Mouse (Mus musculus) liver, embryonic 14.5 days (tissue): ENCODE measurements around the gene Asgr2. TPM values are rescaled to one million over a fixed set of nuclear protein-coding genes. Genes with fewer than 3 reads are reported as not detected.

Source experiments
- ATAC-seq: fragments of 200-750 bp; cut with Nextera tagmentation; 2 replicates; pipeline ENCODE4 v1.8.0; 2017; ENCODE audit warnings: moderate number of reproducible peaks, mild to moderate bottlenecking, moderate library complexity; ENCODE audit not compliant: insufficient read depth
- DNase-seq, 3 experiments: peaks; one replicate each; pipeline ENCODE4 v3.0.0-alpha.2; 2012 to 2013; ENCODE audit warnings: low read depth in 3 of 3, low spot score in 3 of 3
- H3K27ac ChIP-seq: fragments of 300-500 bp; sonication (generic); 2 replicates; pipeline ENCODE4 v1.5.1; 2014; ENCODE audit warnings: moderate library complexity, mild to moderate bottlenecking, control low read depth, inconsistent platforms
- H3K27me3 ChIP-seq: fragments of 300-500 bp; sonication (generic); 2 replicates; pipeline ENCODE4 v1.6.1; 2014; ENCODE audit warnings: mild to moderate bottlenecking, low read length, moderate library complexity; ENCODE audit not compliant: control insufficient read depth, insufficient read depth
- H3K36me3 ChIP-seq: fragments of 300-500 bp; sonication (generic); replicated peaks from 2 replicates; pipeline ENCODE4 v1.6.1; 2014; ENCODE audit warnings: low read depth; ENCODE audit not compliant: control insufficient read depth, insufficient read depth
- H3K4me1 ChIP-seq, 2 experiments: fragments of 200-500 bp in 1 of 2; fragments of 300-500 bp in 1 of 2; sonication (generic) in 1 of 2; replicated peaks; 2 replicates each; pipeline ENCODE4 v1.6.1; 2012 to 2014; ENCODE audit warnings: antibody characterized with exemption in 1 of 2, inconsistent platforms in 1 of 2, low read length in 1 of 2; ENCODE audit not compliant: control insufficient read depth in 2 of 2, insufficient read depth in 2 of 2
- H3K4me2 ChIP-seq: fragments of 300-500 bp; sonication (generic); 2 replicates; pipeline ENCODE4 v1.6.1; 2014; ENCODE audit warnings: low read depth, mild to moderate bottlenecking, control low read depth, moderate library complexity
- H3K4me3 ChIP-seq, 2 experiments: fragments of 200-500 bp in 1 of 2; fragments of 300-500 bp in 1 of 2; sonication (generic) in 1 of 2; 2 replicates each; pipeline ENCODE4 v1.5.1; 2012 to 2014; ENCODE audit warnings: low read depth in 2 of 2, low read length in 2 of 2, mild to moderate bottlenecking in 2 of 2, control low read depth in 1 of 2, inconsistent platforms in 1 of 2, moderate library complexity in 1 of 2; ENCODE audit not compliant: insufficient read depth in 1 of 2
- H3K9ac ChIP-seq: fragments of 300-500 bp; sonication (generic); replicated peaks from 2 replicates; pipeline ENCODE4 v1.6.1; 2014; ENCODE audit warnings: mild to moderate bottlenecking, control low read depth, moderate library complexity
- H3K9me3 ChIP-seq: fragments of 300-500 bp; sonication (generic); 2 replicates; pipeline ENCODE4 v1.6.1; 2016; ENCODE audit warnings: low read length, mixed read lengths; ENCODE audit not compliant: control insufficient read depth
- CTCF ChIP-seq: IDR thresholded peaks from 2 replicates; pipeline ENCODE4 v1.5.1; 2016; ENCODE audit warnings: antibody characterized with exemption, low read depth, control low read depth
- EP300 ChIP-seq: IDR thresholded peaks from 2 replicates; pipeline ENCODE4 v1.6.1; 2016; ENCODE audit warnings: antibody characterized with exemption, low read depth
- WGBS: fragments of 180-500 bp; shearing (Covaris S2); extraction: QIAGEN DNeasy Blood & Tissue Kit; methylation state at CpG from one replicate; pipeline ENCODE4 v1.1.7; 2014; ENCODE audit not compliant: insufficient replicate concordance; 5-methylcytosine and 5-hydroxymethylcytosine counted together
- polyA plus RNA-seq, 2 experiments: library from polyadenylated mRNA; depleted of rRNA in 1 of 2; stranded (reverse) in 1 of 2; unstranded in 1 of 2; fragments of >200 nt; fragmentation: Nextera tagmentation in 1 of 2; extraction: Ambion mirVana in 1 of 2; gene quantifications; 2 replicates each; pipeline versions ENCODE4 v1.2.1 to v1.2.3; 2012 to 2014

Asgr2 gene
- polyA plus RNA-seq, 2 experiments, result 9.0 to 11.5 TPM

DNA sequence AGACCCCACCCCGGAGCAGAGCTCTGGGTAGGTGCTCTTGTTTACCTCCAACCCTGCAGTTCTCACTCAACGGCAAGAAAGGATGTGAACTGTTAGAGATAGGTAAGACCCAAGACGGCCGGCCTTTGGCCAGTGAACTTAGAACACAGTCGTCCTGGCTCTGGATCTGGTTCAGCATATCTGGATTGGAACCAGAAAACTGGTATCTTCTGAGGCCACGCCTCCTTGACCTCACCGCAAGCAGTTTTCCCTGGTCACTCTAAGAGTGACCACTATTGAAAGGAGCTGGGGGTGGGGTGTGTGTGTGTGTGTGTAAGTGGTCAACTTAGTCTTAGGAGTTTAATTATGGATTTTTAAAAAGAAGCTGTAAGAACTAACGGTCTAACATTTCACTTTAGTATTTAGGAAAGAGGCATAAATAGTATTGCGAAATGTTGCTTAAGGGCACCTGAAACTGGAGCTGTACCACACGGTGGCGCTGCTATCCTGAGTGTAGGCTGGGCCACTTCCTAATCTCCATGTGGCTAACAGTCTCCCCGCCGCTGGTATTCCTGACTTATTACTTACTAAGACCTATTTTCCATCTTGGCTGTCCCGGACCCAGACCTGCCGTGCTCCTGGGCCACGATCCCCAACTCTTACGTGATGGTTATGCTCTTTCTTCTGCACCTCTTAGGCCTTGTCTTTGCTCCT lies 17.9 kb upstream of the Asgr2 start:
- WGBS, result 31% methylated on average over 17 of the region's 17 CpGs
- TF ChIP-seq EP300, result no peak
- TF ChIP-seq CTCF, result peak; percentile 92
- Histone ChIP-seq H3K4me2 (peak overlapping the region; percentile 50), H3K27me3 (no peaks in the 10 kb centered on the region), H3K36me3 (no peaks in the 10 kb centered on the region), H3K9ac (peak overlapping the region; percentile 44; the same call in 1 of the 2 replicates), H3K9me3 (no peaks in the 10 kb centered on the region), H3K27ac (peak overlapping the region; percentile 90), H3K4me1 (peaks cover 20 to 34% of the 10 kb centered on the region in 2 experiments), H3K4me3 (no peak overlapping the region)
- ATAC-seq, result peak; percentile 38; the same call in 1 of the 2 replicates
- DNase-seq, result peak; percentile 52 to 56 (median 56)

DNA sequence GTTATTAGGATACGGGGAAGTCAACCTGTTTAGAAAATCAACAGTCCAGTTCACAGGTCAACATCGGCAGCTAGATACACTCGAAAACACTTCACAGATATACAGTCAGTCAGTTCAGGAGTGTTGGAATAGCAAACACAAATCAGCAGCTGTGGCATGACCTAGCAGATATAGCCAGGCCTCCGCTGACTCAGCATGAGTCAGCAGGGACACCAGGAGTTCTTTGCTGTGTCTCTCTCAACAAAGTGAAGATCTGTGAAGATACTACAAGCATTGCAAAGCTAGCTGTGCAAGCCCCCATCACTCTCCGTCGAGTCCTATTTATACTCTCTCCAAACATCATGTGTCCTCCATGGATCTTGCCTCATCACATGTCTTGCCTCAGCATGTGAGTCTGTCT lies 16.9 kb upstream of the Asgr2 start:
- H3K27ac ChIP-seq, result peak overlapping the region; percentile 90
- H3K27me3 ChIP-seq, result no peaks in the 10 kb centered on the region
- H3K9ac ChIP-seq, result 0 out of 2 replicates have a peak overlapping the region, but pooled peaks have one; percentile 44
- no peaks in the 10 kb centered on the region for H3K9me3 ChIP-seq
- no peaks in the 10 kb centered on the region for H3K36me3 ChIP-seq
- H3K4me3 ChIP-seq, result no peak overlapping the region
- no peak for TF ChIP-seq CTCF
- TF ChIP-seq EP300, result peak; percentile 80
- 56% methylated on average over 6 of the region's 6 CpGs for WGBS
- peak overlapping the region; percentile 50 for H3K4me2 ChIP-seq
- H3K4me1 ChIP-seq, result peaks cover 20 to 34% of the 10 kb centered on the region in 2 experiments
- ATAC-seq (peak; percentile 83), DNase-seq (peak; percentile 73 to 75 (median 75))

DNA sequence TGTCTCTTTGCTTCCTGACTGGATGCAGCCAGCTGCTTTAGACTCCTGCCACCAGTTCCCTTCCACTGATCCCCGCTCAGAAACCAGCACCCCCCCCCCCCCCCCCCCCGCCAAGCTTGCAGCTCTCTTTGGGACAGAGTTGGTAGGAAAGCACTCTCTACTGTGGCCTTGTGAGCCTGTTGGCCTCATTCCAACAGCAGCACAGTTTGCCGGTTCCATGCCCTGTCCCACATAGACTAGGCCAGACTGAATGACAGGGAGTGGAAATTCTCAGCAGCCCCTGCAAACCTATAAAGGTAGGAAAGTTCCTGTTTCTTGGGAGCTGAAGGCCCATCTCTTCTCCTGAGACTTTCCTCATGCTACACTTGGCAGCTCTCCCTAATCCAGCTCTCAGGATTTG lies 15.0 kb upstream of the Asgr2 start:
- H3K27ac ChIP-seq, result no peak overlapping the region
- no peaks in the 10 kb centered on the region for H3K9me3 ChIP-seq
- TF ChIP-seq EP300 (no peak), CTCF (no peak)
- no peak overlapping the region for H3K4me2 ChIP-seq
- H3K4me3 ChIP-seq, result no peak overlapping the region
- no peak overlapping the region for H3K9ac ChIP-seq
- DNase-seq (no peak), ATAC-seq (no peak)
- WGBS, result 69% methylated on average over 2 of the region's 3 CpGs
- H3K36me3 ChIP-seq, result no peaks in the 10 kb centered on the region
- peaks cover 20 to 34% of the 10 kb centered on the region in 2 experiments for H3K4me1 ChIP-seq
- no peaks in the 10 kb centered on the region for H3K27me3 ChIP-seq

DNA sequence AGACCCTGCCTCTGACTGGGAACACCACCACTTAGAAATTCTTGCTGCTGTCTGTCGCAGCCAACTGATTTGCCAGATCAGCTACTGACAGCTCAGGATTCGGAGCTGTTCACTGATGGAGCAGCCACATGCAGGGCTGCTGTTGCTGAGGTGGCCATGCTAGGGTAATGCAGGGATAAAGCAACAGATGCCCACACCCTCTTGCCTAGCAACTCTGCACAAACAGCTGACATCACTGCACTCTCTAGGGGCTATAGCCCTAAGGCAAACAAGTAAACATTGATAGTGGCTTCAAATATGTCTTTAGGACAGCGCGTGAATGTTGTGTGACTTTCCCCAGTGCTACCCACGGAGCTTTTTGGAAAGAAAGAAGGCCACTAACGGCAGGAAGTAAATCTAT lies 13.3 kb upstream of the Asgr2 start:
- ATAC-seq (peak; percentile 56; the same call in 1 of the 2 replicates), DNase-seq (no peak)
- Histone ChIP-seq H3K27me3 (no peaks in the 10 kb centered on the region), H3K4me1 (peaks cover 20 to 34% of the 10 kb centered on the region in 2 experiments), H3K4me2 (no peak overlapping the region), H3K9me3 (no peaks in the 10 kb centered on the region), H3K9ac (no peak overlapping the region), H3K27ac (no peak overlapping the region), H3K36me3 (no peaks in the 10 kb centered on the region), H3K4me3 (no peak overlapping the region)
- WGBS, result 59% methylated on average over 6 of the region's 6 CpGs
- TF ChIP-seq CTCF (no peak), EP300 (no peak)

DNA sequence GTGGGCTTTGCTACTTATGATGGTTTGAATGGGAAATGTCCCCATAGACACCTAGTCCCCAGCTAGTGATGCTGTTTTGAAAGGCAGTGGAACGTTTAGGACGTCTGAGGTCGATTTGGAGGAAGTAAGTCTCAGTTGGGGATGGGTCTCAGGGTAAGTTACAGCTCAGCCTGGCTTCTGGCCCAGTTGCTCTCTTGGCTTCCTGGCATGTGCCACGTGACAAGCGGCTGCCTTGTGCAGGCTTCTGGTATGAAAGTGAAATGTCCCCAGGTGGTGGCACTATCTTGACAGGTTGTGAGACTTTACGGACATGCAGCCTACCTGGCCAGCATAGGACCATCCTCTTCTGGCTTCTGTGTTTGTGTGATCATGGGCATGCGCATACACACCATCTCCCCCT lies 12.5 kb upstream of the Asgr2 start:
- 43% methylated on average over 7 of the region's 7 CpGs for WGBS
- DNase-seq, result no peak
- no peak for ATAC-seq

More for the DNA sequence above, 12.5 kb upstream of the Asgr2 start:
- H3K36me3 ChIP-seq, result no peaks in the 10 kb centered on the region
- H3K27ac ChIP-seq, result no peak overlapping the region
- no peak overlapping the region for H3K9ac ChIP-seq
- H3K9me3 ChIP-seq, result no peaks in the 10 kb centered on the region
- TF ChIP-seq EP300, result no peak
- no peak overlapping the region for H3K4me2 ChIP-seq
- peaks cover 19 to 27% of the 10 kb centered on the region in 2 experiments for H3K4me1 ChIP-seq
- H3K27me3 ChIP-seq, result no peaks in the 10 kb centered on the region
- H3K4me3 ChIP-seq, result no peak overlapping the region
